Mouse (Mus musculus) retina, postnatal 7 days (tissue): ENCODE measurements around the gene Gm49383.
"Not testable (repeated sequence)": the region's sequence is repeated elsewhere in the genome, so short reads cannot be mapped to it uniquely, and the experiment has no call there.

Source experiments
- DNase-seq: peaks from one replicate; pipeline ENCODE4 v3.0.0-alpha.2; 2012; ENCODE audit warnings: low read depth, low spot score

The Gm49383 gene

DNA sequence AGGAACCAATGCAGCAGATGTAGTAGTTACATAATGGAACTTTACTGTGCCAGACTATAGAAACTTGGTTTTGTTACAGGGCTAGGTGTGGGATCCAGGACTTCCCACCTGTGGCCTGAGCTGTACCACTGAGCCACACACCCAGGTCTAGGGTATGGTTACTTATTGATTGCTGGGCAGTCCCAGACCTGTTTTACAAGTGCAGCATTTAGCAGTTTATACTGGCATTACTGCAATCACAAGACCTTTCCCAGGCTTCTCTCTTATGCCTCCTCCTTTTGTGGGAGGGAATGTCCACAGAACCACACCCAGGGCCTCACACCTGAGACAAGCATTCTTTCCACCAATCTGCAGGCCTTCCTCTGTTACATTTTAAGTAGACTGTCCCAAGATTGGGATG lies 2.1 kb upstream of the Gm49383 start:
- no peak for DNase-seq

GRCm38 (mm10) chr12:69198164-69198535 lies 1.2 kb upstream of the Gm49383 start, which contains the start of gene Dnaaf2:
TSS of gene Dnaaf2 (minus strand) at chr12:69198429.
- peak; percentile 57 for DNase-seq

GRCm38 (mm10) chr12:69197378-69198163 lies 667 bp upstream of the Gm49383 start:
- DNase-seq: peak; percentile 16

- no peak for DNase-seq
These were observed 4.3 kb downstream of the Gm49383 start for GRCm38 (mm10) chr12:69192637-69193036.

GRCm38 (mm10) chr12:69191396-69191795 lies 5.5 kb downstream of the Gm49383 start:
- no peak for DNase-seq

GRCm38 (mm10) chr12:69190522-69190921 lies 6.4 kb downstream of the Gm49383 start:
- no peak for DNase-seq

GRCm38 (mm10) chr12:69190074-69190473 lies 6.8 kb downstream of the Gm49383 start:
- DNase-seq: no peak

GRCm38 (mm10) chr12:69186811-69187471 lies 10.0 kb downstream of the Gm49383 start:
- DNase-seq: no peak

DNA sequence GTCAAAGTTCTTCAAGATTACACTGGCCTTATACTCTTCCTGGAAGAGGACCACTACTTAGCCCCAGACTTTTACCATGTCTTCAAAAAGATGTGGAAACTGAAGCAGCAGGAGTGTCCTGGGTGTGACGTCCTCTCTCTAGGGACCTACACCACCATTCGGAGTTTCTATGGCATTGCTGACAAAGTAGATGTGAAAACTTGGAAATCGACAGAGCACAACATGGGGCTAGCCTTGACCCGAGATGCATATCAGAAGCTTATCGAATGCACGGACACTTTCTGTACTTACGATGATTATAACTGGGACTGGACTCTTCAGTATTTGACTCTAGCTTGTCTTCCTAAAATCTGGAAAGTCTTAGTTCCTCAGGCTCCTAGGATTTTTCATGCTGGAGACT lies 11.5 kb downstream of the Gm49383 start:
- DNase-seq: no peak

DNA sequence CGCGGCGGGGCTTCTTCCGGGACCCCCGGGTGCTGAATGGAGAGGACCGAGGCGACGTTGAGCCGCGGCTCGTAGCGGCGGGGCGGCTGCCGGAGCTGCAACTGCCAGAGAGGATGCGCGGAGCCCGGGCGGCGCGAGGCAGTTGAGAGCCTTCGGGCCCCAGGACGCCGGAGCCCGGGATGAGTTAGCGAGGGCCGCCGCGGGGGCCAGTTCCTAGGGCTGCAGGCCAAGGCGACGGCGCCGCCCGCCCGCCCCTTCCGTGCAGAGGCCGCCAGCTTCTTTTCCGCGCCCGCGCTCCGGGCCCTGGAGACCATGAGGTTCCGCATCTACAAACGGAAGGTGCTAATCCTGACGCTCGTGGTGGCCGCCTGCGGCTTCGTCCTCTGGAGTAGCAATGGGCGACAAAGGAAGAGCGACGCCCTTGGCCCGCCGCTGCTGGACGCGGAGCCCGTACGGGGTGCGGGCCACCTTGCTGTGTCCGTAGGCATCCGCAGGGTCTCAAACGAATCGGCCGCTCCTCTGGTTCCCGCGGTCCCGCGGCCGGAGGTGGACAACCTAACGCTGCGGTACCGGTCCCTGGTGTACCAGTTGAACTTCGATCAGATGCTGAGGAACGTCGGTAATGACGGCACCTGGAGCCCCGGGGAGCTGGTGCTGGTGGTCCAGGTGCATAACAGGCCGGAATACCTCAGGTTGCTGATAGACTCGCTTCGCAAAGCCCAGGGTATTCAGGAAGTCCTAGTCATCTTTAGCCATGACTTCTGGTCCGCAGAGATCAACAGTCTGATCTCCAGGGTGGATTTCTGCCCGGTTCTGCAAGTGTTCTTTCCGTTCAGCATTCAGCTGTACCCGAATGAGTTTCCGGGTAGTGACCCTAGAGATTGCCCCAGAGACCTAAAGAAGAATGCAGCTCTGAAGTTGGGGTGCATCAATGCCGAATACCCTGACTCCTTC lies 12.3 kb downstream of the Gm49383 start:
- peak; percentile 35 for DNase-seq

DNA sequence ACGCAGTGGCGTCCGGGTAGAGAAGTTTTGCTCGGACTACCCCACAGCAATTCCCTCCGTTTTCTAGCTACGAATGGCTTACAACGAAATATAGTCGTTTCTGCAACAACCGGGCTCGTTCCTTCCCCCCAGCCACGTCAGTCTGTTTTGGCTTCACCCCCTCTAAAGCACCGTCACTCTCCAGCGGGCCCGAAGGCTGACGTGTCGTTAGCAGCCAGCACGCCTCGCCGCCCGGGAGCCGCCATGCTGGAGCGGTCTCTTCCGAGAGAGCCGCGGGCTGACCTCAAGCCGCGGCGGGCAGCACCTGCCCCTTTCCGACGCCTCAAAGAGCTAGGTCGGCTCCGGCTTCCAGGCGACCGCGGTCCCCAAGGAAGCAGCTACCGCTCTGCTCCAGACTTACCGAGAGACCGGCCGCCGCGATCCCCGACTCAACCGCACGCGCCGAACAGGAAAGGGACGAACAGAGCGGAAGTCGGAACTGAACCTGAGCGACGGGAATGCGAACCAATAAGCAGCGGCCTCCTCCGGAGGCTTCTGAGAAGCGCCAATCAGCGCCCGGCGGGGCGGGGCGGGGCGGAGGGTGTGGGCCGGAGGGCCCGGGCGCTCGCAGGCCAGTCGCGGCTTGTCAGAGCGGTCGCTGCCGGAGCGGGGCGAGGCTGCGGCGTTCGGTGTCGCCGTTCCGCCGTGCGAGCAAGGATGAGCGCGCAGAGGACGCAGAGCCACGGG lies 13.2 kb downstream of the Gm49383 start, which contains the start of the genes Rpl36al and Mgat2:
Gene Rpl36al (minus strand): TSS at position 501 of the 726 bp plus-strand sequence.
Gene Mgat2 (plus strand): TSS at position 575 of the 726 bp plus-strand sequence.
- peak; percentile 97 for DNase-seq

DNA sequence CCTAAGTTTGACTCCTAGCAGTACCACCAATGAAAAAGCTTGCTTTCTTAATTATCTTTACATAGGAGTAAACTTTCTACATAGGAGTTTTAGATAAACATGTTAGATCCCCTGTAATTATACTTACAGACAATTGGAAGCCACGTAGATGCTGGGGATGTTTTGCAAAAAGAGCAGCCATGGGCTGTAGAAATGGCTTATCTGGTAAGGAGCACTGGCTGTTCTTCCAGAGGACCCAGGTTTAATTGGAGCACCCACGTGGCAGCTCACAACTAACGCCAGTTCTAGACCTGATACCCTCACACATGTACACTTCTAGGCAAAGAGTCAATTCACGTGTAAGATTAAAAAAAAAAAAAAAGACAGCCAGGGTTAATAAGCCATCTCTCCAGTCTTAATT lies 15.1 kb downstream of the Gm49383 start:
- no peak for DNase-seq

DNA sequence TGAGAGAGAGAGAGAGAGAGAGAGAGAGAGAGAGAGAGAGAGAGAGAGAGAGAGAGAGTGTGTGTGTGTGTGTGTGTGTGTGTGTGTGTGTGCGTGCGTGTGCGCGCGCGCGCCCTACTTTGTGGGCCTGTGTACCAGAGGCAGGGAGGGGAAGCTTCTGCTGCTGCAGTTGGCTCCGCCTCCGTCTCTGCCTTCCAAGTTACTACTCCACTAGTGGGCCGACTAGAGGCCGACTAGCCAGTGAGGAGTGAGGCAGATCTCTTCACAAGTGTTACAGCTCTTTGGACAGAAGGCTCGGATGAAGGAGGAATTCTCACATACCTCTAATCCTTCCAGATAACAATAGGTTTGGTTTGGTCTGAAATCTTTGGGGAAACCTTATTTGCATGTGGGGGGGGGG lies 17.5 kb downstream of the Gm49383 start:
- no peak for DNase-seq

GRCm38 (mm10) chr12:69177526-69177925 lies 19.4 kb downstream of the Gm49383 start:
- DNase-seq: no peak

DNA sequence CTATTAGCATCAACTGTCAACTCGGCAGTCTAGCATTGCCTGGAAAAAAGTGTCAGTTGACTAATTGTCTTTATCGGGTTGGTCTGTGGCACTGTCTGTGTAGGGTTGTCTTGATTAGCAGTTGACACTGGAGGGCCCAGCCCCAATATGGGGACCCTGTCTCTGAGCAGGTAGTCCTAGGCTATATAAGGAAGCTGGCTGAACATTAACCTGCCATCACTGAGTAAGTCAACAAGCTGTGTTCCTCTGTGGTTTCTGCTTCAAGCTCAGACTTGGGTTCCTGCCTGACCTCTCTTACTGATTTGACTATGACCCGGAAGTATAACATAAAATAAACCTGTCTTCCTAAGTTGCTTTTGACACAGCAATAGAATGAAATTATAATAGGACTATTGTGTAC lies 20.9 kb downstream of the Gm49383 start:
- no peak for DNase-seq

DNA sequence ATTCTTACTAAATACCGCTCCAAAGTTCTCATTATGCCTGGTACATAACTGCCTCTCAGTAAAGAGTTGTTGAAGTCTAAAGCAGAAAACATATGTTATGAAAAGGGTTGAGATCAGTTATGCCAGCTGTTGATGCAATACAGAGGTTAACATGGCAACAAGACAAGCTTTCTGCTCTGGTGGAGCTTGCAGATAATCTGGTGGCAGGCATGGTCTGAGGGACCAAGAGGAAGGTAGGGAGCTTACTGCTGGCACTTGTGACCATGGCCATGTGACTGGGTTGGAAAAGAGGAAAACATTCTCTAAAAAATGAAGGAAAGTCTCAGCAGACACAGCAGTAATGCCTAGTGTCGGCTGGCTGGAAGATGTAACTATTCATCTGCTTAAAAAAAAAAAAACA lies 25.6 kb downstream of the Gm49383 start:
- DNase-seq: no peak

DNA sequence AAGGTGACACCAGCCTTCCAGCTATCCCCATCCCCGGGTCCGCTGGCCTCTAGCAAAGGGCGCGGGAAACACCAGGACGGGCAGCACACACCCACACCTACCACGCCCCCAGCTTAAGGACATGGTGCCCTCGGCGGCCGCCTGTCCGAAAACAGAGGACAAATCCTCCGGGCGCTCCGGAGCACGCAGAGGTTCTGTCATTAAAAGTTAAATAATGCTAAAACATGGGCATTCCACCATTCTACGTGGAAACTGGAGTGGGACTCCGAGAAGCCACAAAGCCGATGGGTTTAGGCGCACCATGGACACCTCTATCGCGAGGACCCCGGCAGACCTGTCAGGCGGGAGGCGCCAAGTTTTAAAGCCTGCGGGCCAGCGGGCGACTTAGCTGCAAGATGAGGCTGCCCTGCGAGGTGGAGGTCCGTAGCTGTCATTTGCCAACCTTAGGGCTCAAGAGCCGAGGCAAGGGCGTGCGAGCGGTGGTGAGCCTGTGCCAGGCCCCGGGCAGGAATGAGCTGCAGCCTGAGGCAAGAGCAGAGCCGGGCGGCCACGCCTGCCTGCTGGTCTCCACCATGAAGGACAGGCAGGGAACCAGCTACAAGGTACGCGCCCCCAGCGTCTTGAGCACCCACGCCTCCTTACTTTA lies 28.3 kb downstream of the Gm49383 start, which contains the start of gene Lrr1:
Gene Lrr1 (plus strand): TSS at position 354 of the 646 bp plus-strand sequence.
- peak; percentile 83 for DNase-seq

DNA sequence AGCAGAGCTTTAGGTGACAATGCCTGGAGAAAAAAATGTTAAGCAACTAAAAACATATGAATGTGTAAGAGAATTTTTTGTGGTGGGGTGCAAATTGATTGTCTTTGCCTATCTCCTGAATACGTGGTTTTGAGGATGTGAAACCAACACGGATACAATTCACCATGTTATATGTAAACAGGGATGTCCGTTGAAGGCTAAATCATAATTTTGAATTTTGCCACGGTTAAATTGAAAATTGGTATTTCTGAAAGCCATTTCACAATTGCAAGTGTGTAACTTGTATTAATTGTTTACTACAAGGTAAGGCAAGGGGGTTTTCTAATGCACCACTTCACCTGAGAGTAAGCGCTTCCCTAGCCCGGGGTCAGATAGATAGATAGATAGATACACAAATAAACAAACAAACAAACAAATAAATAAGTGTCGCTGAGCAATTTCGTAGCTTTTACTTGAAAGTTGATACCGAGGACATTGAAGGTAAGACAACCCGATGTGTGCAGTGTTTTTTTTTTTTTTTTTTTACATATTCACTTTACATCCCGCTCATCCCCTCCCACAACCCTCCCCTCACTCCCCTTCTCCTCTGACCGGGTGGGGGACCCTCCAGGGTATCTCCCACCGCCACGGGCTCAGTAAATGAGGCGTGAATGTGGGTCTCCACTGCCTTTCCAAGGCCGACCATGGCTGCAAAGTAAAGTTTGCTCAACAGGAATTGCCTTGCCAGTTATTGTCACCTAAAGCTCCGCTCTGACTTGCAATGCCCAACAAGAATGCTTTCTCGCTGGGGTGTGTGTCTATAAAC lies 29.0 kb downstream of the Gm49383 start:
- DNase-seq: no peak

DNA sequence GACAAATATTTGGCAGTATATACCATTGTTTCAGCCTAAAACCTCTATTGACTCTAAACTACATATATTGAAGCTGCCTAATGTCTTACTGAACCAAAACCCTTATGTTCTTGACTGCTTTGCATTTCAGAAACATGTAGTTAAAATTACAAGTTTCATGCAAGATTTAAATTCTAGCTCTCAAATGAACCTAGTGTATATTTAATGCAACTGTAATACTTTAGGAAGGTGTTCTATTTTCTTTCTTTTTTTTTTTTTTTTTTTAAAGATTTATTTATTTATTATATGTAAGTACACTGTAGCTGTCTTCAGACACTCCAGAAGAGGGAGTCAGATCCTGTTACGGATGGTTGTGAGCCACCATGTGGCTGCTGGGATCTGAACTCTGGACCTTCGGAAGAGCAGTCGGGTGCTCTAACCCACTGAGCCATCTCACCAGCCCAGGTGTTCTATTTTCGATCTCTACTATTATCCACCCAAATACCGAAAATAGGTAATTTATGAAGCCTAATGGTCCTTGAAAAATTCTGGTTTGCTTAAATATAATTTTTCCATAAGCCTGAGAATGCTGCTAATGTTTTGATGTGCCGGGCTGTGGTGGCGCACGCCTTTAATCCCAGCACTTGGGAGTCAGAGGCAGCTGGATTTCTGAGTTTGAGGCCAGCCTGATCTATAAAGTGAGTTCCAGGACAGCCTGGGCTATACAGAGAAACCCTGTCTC lies 29.9 kb downstream of the Gm49383 start:
- DNase-seq: not testable (repeated sequence)
